Mouse (Mus musculus): ENCODE results near the gene Vwa2. TPM values are rescaled to one million over a fixed set of nuclear protein-coding genes. Genes with fewer than 3 reads are reported as not detected.

Gene Vwa2
- polyA plus RNA-seq, 1 experiment from 2014 or later, result 0.59 TPM

DNA sequence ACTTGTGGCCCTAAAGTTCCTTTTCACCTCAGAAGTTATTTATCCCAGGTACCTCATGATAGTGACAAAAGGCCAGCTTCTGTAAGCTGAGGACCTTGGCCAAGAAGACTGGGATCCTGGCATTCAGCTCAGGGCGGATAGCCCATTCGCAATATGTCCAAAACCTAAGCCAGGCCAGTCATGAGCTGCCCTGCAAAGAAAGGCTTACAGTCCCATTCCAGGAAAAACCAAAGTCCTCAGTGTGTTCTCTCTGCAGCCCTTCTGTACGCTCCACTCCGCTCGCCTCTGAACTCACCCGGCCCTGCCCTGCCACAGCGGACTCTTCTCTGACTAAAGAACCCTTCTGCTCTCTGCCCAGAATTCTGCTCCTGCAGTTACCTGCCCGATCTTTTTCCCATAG lies 62.2 kb downstream of the Vwa2 start:
- Histone ChIP-seq H3K4me1 (replicated peaks; ENCODE audit: control insufficient read depth, insufficient read depth, low read length) (no peaks in the 10 kb centered on the region), H3K9me3 (ENCODE audit: control insufficient read depth, low read length) (no peaks in the 10 kb centered on the region), H3K9ac (ENCODE audit: low read depth, low read length) (no peak overlapping the region), H3K4me3 (ENCODE audit: low read depth, low read length) (no peak overlapping the region), H3K4me2 (no peak overlapping the region), H3K27me3 (replicated peaks; ENCODE audit: control insufficient read depth, insufficient read depth, low read length) (no peaks in the 10 kb centered on the region), H3K36me3 (ENCODE audit: control insufficient read depth, insufficient read depth, low read length) (no peaks in the 10 kb centered on the region), H3K27ac (ENCODE audit: low read depth, low read length) (no peak overlapping the region)
- WGBS, result 93% methylated on average over 8 of the region's 8 CpGs
- ATAC-seq (replicated peaks; ENCODE audit: low FRiP score), result no peak
- DNase-seq (ENCODE audit: low spot score), result no peak

DNA sequence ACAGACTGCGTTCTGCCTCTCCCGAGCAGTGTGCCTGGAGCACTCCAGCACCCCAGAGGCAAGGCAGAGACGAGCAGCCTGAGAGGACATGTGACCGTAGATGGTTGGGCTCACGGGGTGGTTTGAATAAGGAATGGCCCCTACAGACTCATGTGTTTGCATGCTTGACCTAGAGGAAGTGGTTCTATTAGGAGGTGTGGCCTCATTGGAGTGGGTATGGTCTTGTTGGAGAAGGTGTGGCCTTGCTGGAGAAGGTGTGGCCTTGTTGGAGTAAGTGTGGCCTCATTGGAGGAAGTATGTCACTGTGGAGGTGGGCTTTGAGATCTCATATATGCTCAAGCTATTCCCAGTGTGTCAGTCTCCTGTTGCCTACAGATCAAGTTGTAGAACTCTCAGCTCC lies 63.9 kb downstream of the Vwa2 start:
- Histone ChIP-seq H3K27me3 (replicated peaks; ENCODE audit: control insufficient read depth, insufficient read depth, low read length) (no peaks in the 10 kb centered on the region), H3K4me3 (ENCODE audit: low read depth, low read length) (no peak overlapping the region), H3K9me3 (ENCODE audit: control insufficient read depth, low read length) (no peaks in the 10 kb centered on the region), H3K36me3 (ENCODE audit: control insufficient read depth, insufficient read depth, low read length) (no peaks in the 10 kb centered on the region), H3K4me2 (no peak overlapping the region), H3K4me1 (replicated peaks; ENCODE audit: control insufficient read depth, insufficient read depth, low read length) (no peaks in the 10 kb centered on the region), H3K9ac (ENCODE audit: low read depth, low read length) (no peak overlapping the region), H3K27ac (ENCODE audit: low read depth, low read length) (no peak overlapping the region)
- ATAC-seq (replicated peaks; ENCODE audit: low FRiP score), result no peak
- 88% methylated on average over 5 of the region's 5 CpGs for WGBS
- DNase-seq (ENCODE audit: low spot score), result no peak

DNA sequence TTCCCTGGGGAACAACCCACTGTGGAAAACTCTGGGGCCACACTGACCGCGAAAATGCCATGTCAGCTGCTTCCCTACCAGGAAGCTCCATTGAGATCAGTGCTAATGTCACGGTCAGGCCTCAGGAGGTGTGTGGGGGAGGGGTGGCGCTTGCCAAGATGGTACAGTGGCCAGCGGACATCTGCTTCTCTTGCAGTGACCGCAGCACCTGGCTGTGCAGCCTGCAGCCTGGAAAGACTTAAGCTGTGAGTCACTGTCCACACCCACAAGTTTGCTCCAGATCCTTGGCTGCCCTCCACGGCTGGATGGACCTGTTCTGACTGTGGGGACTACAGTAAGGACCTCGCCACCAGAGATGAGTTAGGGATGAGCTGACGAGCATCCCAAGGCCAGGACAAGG lies 65.8 kb downstream of the Vwa2 start:
- WGBS, result 73% methylated on average over 9 of the region's 9 CpGs
- H3K4me1 ChIP-seq (replicated peaks; ENCODE audit: control insufficient read depth, insufficient read depth, low read length), result no peaks in the 10 kb centered on the region
- H3K27me3 ChIP-seq (replicated peaks; ENCODE audit: control insufficient read depth, insufficient read depth, low read length), result no peaks in the 10 kb centered on the region
- H3K36me3 ChIP-seq (ENCODE audit: control insufficient read depth, insufficient read depth, low read length), result no peaks in the 10 kb centered on the region
- DNase-seq (ENCODE audit: low spot score) (no peak), ATAC-seq (replicated peaks; ENCODE audit: low FRiP score) (no peak)
- no peak overlapping the region for H3K9ac ChIP-seq (ENCODE audit: low read depth, low read length)
- no peaks in the 10 kb centered on the region for H3K9me3 ChIP-seq (ENCODE audit: control insufficient read depth, low read length)
- no peak overlapping the region for H3K4me3 ChIP-seq (ENCODE audit: low read depth, low read length)
- H3K27ac ChIP-seq (ENCODE audit: low read depth, low read length), result no peak overlapping the region
- H3K4me2 ChIP-seq, result no peak overlapping the region

DNA sequence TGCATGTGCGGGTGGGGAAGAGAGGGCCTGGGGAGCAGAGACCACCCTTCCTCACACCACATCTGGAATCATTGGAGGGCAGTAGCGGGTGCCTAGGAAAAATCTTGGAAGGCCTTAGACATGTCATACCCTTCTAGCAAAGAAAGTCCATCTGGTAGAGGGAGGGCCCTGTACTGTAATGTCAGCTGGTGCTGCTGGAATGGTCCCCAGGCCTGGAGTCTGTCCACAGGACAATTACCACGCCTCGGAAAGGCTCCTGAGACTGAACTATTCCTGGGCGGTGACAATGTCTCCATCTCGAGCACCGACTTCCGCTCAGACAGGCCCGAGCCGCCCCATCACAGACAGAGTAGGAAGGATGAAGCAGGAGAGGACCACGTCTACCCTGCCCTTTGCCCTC lies 66.5 kb downstream of the Vwa2 start:
- no peak overlapping the region for H3K9ac ChIP-seq (ENCODE audit: low read depth, low read length)
- H3K4me2 ChIP-seq, result no peak overlapping the region
- no peak for DNase-seq (ENCODE audit: low spot score)
- no peak for ATAC-seq (replicated peaks; ENCODE audit: low FRiP score)
- H3K9me3 ChIP-seq (ENCODE audit: control insufficient read depth, low read length), result no peaks in the 10 kb centered on the region
- H3K27me3 ChIP-seq (replicated peaks; ENCODE audit: control insufficient read depth, insufficient read depth, low read length), result no peaks in the 10 kb centered on the region
- 89% methylated on average over 11 of the region's 11 CpGs for WGBS
- H3K36me3 ChIP-seq (ENCODE audit: control insufficient read depth, insufficient read depth, low read length), result no peaks in the 10 kb centered on the region
- no peak overlapping the region for H3K4me3 ChIP-seq (ENCODE audit: low read depth, low read length)
- H3K27ac ChIP-seq (ENCODE audit: low read depth, low read length), result no peak overlapping the region
- no peaks in the 10 kb centered on the region for H3K4me1 ChIP-seq (replicated peaks; ENCODE audit: control insufficient read depth, insufficient read depth, low read length)

DNA sequence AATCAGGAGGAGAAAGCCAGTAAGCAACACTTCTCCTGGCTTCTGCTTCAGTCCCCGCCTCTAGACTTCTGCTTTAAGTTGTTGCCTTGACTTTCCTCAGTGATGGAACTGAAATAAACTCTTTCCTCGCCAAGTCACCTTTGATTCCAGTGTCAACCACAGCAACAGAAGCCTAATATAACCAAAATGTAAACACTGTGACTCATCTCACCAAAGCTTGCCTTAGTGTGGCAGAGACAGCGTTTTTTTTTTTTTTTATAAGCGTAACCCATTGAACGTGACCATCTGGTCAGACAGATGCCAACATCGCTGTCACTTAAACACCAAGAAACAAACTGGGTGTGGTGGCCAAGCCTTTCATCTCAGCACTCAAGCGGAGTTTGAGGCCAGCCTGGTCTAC lies 68.2 kb downstream of the Vwa2 start:
- ATAC-seq (replicated peaks; ENCODE audit: low FRiP score), result no peak
- H3K27ac ChIP-seq (ENCODE audit: low read depth, low read length), result no peak overlapping the region
- no peak overlapping the region for H3K9ac ChIP-seq (ENCODE audit: low read depth, low read length)
- no peaks in the 10 kb centered on the region for H3K4me1 ChIP-seq (replicated peaks; ENCODE audit: control insufficient read depth, insufficient read depth, low read length)
- H3K9me3 ChIP-seq (ENCODE audit: control insufficient read depth, low read length), result no peaks in the 10 kb centered on the region
- no peaks in the 10 kb centered on the region for H3K36me3 ChIP-seq (ENCODE audit: control insufficient read depth, insufficient read depth, low read length)
- H3K4me2 ChIP-seq, result no peak overlapping the region
- H3K27me3 ChIP-seq (replicated peaks; ENCODE audit: control insufficient read depth, insufficient read depth, low read length), result no peaks in the 10 kb centered on the region
- WGBS, result 88% methylated on average over 7 of the region's 7 CpGs
- no peak for DNase-seq (ENCODE audit: low spot score)
- no peak overlapping the region for H3K4me3 ChIP-seq (ENCODE audit: low read depth, low read length)

DNA sequence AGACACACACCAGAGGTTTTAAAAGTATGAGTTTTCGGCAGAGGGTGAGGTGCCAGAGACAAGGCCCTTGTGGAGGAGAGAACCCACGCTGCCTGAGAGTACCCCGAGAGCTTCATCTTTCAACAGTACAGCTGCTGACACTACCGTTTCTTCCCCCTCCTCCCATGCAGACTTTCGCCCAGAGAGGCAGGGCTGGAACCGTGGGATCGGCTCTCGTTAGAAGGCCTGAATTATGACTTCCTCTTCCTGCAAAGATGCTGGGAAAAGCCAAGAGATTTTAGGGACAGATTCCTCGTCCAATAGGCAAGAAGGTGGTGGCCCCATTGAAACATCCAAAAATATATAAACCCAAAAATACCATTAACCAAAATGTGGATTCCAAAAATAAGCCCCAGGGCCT lies 70.2 kb downstream of the Vwa2 start:
- H3K36me3 ChIP-seq (ENCODE audit: control insufficient read depth, insufficient read depth, low read length), result no peaks in the 10 kb centered on the region
- ATAC-seq (replicated peaks; ENCODE audit: low FRiP score) (no peak), DNase-seq (ENCODE audit: low spot score) (no peak)
- H3K9ac ChIP-seq (ENCODE audit: low read depth, low read length), result no peak overlapping the region
- H3K4me1 ChIP-seq (replicated peaks; ENCODE audit: control insufficient read depth, insufficient read depth, low read length), result no peaks in the 10 kb centered on the region
- H3K9me3 ChIP-seq (ENCODE audit: control insufficient read depth, low read length), result no peaks in the 10 kb centered on the region
- 65% methylated on average over 9 of the region's 9 CpGs for WGBS
- H3K27me3 ChIP-seq (replicated peaks; ENCODE audit: control insufficient read depth, insufficient read depth, low read length), result no peaks in the 10 kb centered on the region
- no peak overlapping the region for H3K4me3 ChIP-seq (ENCODE audit: low read depth, low read length)
- no peak overlapping the region for H3K27ac ChIP-seq (ENCODE audit: low read depth, low read length)
- H3K4me2 ChIP-seq, result no peak overlapping the region

DNA sequence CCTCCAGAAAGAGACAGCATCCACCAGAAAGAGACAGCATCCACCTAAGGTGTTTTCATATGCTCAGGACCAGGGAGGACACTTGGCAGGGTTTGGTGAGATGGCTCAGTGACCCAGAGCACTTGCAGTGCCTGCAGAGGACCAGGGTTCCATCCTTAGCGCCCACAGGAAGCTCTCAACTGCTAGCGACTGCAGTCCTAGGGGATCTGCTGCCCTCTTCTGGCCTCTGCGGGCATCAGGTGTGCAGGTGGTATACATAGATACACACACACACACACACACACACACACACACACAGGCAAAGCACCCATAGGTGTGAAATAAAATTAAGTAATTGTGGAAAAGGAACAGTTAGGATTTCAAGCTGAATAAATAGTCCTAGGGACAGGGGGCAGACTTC lies 70.8 kb downstream of the Vwa2 start:
- DNase-seq (ENCODE audit: low spot score) (no peak), ATAC-seq (replicated peaks; ENCODE audit: low FRiP score) (no peak)
- Histone ChIP-seq H3K27ac (ENCODE audit: low read depth, low read length) (no peak overlapping the region), H3K9ac (ENCODE audit: low read depth, low read length) (no peak overlapping the region), H3K9me3 (ENCODE audit: control insufficient read depth, low read length) (no peaks in the 10 kb centered on the region), H3K36me3 (ENCODE audit: control insufficient read depth, insufficient read depth, low read length) (no peaks in the 10 kb centered on the region), H3K4me2 (no peak overlapping the region), H3K27me3 (replicated peaks; ENCODE audit: control insufficient read depth, insufficient read depth, low read length) (no peaks in the 10 kb centered on the region), H3K4me1 (replicated peaks; ENCODE audit: control insufficient read depth, insufficient read depth, low read length) (no peaks in the 10 kb centered on the region), H3K4me3 (ENCODE audit: low read depth, low read length) (no peak overlapping the region)
- 80% methylated on average over 3 of the region's 3 CpGs for WGBS

DNA sequence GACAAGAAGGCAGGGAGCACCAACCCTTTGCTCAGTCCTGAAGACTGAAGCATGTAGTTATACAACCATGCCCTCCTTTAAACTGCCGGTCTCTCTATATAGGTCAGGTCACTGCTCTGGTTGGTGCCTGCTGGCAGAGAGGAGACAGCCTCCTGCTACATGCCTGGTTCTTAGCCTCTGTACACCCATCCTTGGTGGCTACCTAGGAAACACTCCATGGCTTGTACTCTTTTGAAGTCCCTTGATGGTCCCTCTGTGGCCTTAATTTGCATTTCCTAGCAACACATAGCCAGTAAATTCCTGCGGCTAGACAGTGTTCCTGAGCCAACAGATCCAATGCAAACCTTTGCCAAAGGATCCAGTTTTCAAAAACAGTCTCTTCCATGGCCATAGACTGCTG lies 71.6 kb downstream of the Vwa2 start:
- Histone ChIP-seq H3K27me3 (replicated peaks; ENCODE audit: control insufficient read depth, insufficient read depth, low read length) (no peaks in the 10 kb centered on the region), H3K9ac (ENCODE audit: low read depth, low read length) (no peak overlapping the region), H3K36me3 (ENCODE audit: control insufficient read depth, insufficient read depth, low read length) (no peaks in the 10 kb centered on the region), H3K4me3 (ENCODE audit: low read depth, low read length) (no peak overlapping the region), H3K4me1 (replicated peaks; ENCODE audit: control insufficient read depth, insufficient read depth, low read length) (no peaks in the 10 kb centered on the region), H3K4me2 (no peak overlapping the region), H3K9me3 (ENCODE audit: control insufficient read depth, low read length) (no peaks in the 10 kb centered on the region), H3K27ac (ENCODE audit: low read depth, low read length) (no peak overlapping the region)
- no peak for ATAC-seq (replicated peaks; ENCODE audit: low FRiP score)
- 88% methylated on average over 2 of the region's 2 CpGs for WGBS
- no peak for DNase-seq (ENCODE audit: low spot score)

DNA sequence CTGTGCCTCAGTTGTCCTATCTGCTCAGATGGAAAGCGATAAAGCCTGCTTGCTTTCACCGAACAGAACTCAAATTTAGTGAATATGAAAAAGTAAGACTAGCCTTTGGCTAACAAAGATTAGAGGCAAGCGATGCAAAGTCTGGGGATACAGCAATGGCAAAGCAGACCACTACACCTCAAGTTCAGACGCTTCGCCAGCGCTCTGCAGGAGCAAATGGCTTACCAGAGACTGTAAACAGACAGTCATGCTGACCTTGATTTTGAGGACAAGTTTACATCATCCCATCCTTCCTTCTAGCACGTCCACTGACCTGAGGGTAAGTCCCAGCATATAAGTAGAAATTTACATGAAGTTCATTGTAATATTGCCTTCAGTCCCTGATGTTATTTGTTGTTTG lies 72.2 kb downstream of the Vwa2 start:
- WGBS, result 84% methylated on average over 7 of the region's 7 CpGs
- H3K27me3 ChIP-seq (replicated peaks; ENCODE audit: control insufficient read depth, insufficient read depth, low read length), result no peaks in the 10 kb centered on the region
- ATAC-seq (replicated peaks; ENCODE audit: low FRiP score) (no peak), DNase-seq (ENCODE audit: low spot score) (no peak)
- no peaks in the 10 kb centered on the region for H3K36me3 ChIP-seq (ENCODE audit: control insufficient read depth, insufficient read depth, low read length)
- no peaks in the 10 kb centered on the region for H3K4me1 ChIP-seq (replicated peaks; ENCODE audit: control insufficient read depth, insufficient read depth, low read length)
- no peak overlapping the region for H3K9ac ChIP-seq (ENCODE audit: low read depth, low read length)
- H3K27ac ChIP-seq (ENCODE audit: low read depth, low read length), result no peak overlapping the region
- H3K4me3 ChIP-seq (ENCODE audit: low read depth, low read length), result no peak overlapping the region
- no peaks in the 10 kb centered on the region for H3K9me3 ChIP-seq (ENCODE audit: control insufficient read depth, low read length)
- H3K4me2 ChIP-seq, result no peak overlapping the region

Data from liver, embryonic 11.5 days (tissue).